Mouse (Mus musculus): ENCODE results near the gene Tec.
A peak's percentile ranks its signal among the peaks of the same experiment; 100 is the strongest.

Gene Tec

DNA sequence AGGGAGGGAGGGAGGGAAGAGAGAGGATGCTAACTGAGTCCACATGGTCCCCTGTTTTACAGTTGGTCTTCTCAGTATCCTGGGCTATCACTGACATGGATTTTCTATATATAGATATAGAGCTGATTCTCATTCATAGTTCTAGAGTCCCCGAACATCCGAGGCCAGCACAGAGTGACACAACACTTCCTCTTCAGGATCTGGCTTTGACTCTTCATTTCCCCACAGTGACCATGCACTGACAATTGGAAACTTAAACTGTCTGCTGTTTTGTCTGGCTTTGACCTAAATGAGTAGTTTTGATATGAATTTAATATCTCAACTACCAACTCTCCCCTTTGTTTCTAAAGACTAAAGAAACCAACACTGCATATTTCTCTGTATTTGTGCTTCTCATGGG, 144.9 kb downstream of the Tec start:
- no peak for DNase-seq

- no peak for DNase-seq
Observed at GRCm38 (mm10) chr5:72720587-72720986, 147.7 kb downstream of the Tec start.

DNA sequence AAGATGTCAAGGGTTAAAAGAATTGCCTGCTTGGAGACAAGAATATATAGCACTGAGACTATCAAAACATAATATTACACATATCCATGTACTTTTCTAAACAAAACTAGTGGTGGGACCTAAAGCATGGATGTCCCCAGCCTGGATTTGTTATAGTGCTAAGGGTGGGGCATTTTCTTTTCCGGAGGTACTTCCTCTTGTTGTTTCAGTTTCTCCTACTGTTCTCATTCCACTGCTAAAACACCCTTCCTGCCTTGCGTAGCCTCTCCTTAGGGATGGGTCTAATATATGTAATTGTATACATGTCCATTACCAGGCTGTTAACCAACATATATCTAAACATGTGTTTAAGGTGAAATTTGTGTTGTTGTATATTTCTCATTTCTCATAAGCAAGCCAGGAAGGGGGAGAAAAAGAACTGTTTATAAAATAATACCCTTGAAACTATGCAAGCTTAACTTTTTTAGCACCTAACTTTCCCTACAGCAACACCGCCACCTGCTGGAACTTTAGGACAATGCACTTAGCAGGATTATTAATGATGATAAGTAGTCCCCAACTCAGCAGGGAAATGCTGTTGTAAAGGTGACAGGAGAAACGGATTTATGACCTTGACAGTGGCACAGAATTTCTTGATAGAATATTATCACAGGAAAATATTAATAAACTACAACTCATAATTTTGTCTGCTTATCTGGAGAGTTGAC, 157.6 kb downstream of the Tec start:
- DNase-seq: peak; percentile 53

- no peak for DNase-seq
Observed at GRCm38 (mm10) chr5:72709976-72710375, 158.3 kb downstream of the Tec start.

DNA sequence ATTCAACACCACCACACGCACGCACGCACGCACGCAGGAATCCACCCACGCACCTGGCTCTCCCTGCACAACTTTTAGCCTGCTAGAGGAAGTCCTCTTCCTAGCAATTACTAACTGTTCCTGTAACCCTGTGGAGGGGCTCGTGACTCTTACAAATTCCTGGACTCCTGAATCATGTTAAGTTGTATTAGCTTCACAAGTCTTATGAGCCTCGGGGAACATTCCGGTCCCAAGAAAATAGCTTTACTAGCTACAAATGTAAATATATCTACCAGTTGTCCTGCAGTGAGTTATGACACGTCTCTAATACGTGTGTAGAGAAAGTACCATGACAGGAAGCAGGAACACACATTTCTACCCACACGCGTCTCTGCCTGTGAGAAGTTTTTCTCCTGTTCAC, 158.8 kb downstream of the Tec start:
- DNase-seq: no peak

DNA sequence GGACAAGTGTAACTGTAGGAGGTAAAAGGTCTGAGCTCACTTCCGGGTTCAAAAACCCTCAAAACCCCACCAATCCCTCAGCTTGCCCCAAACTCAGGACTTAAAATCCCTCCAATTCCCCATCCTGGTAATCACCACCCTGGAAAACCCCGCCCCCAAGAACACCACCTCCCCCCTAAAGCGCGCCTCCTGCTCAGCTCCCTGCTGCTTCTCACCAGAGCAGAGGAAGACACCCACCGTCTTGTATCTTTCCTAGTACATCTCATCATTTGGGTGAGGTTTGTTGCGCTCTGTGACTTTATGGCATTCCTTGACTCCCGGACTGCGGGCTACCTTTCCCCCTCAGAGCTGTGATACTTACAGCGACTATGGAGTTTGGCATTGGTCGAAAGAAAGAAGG, 161.6 kb downstream of the Tec start:
- no peak for DNase-seq

DNA sequence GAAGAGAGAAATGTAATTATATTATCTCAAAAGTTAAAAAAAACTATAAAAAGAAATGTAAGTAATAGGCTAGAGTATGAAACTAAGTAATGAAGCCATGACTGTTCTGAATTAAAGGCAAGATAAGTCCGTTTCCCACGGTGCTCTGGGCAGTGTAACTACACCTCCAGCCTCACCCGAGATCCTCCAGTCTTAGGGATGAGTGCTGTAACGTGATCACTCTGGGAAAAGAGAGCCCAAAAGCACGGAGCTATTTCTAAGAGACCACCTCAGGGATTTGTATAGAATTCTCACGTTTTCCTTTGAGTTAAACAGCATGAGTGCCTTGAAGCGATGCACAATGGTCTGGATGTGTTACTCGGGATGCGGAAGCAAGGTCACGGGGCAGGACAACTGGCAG, 162.2 kb downstream of the Tec start:
- DNase-seq: no peak

Data from heart, adult 11 months (tissue).